Mouse (Mus musculus) heart, embryonic 16.5 days (tissue): ENCODE measurements around the gene Meis1. TPM values are rescaled to one million over a fixed set of nuclear protein-coding genes. Genes with fewer than 3 reads are reported as not detected.

Experiments used
- ATAC-seq: fragments of 200-750 bp; cut with Nextera tagmentation; replicated peaks from 2 replicates; pipeline ENCODE4 v1.8.0; 2017; ENCODE audit warnings: moderate number of reproducible peaks; ENCODE audit not compliant: insufficient read depth, low FRiP score; ENCODE audit errors: extremely low read depth
- H3K27ac ChIP-seq: fragments of 300-500 bp; sonication (generic); 2 replicates; pipeline ENCODE4 v1.5.1; 2014; ENCODE audit warnings: mild to moderate bottlenecking, low read length, control low read depth, moderate library complexity
- H3K27me3 ChIP-seq: fragments of 300-500 bp; sonication (generic); 2 replicates; pipeline ENCODE4 v1.6.1; 2014; ENCODE audit warnings: low read length, mixed read lengths; ENCODE audit not compliant: control insufficient read depth, insufficient read depth
- H3K36me3 ChIP-seq: fragments of 300-500 bp; sonication (generic); 2 replicates; pipeline ENCODE4 v1.6.1; 2014; ENCODE audit not compliant: control insufficient read depth, insufficient read depth
- H3K4me1 ChIP-seq: fragments of 300-500 bp; sonication (generic); 2 replicates; pipeline ENCODE4 v1.6.1; 2014; ENCODE audit warnings: low read length, mixed read lengths; ENCODE audit not compliant: control insufficient read depth, insufficient read depth
- H3K4me2 ChIP-seq: fragments of 300-500 bp; sonication (generic); 2 replicates; pipeline ENCODE4 v1.6.1; 2014; ENCODE audit warnings: low read depth, mild to moderate bottlenecking, control low read depth, low read length
- H3K4me3 ChIP-seq: fragments of 300-500 bp; sonication (generic); 2 replicates; pipeline ENCODE4 v1.5.1; 2014; ENCODE audit warnings: mild to moderate bottlenecking, control low read depth, low read length
- H3K9ac ChIP-seq: fragments of 300-500 bp; sonication (generic); 2 replicates; pipeline ENCODE4 v1.6.1; 2014; ENCODE audit warnings: low read length, control low read depth
- H3K9me3 ChIP-seq: fragments of 300-500 bp; sonication (generic); replicated peaks from 2 replicates; pipeline ENCODE4 v1.6.1; 2016; ENCODE audit warnings: low read length; ENCODE audit not compliant: control insufficient read depth
- WGBS: fragments of 180-500 bp; shearing (Covaris S2); extraction: QIAGEN DNeasy Blood & Tissue Kit; methylation state at CpG from one replicate; pipeline ENCODE4 v1.1.7; 2014; 5-methylcytosine and 5-hydroxymethylcytosine counted together
- polyA plus RNA-seq: library from polyadenylated mRNA; unstranded; fragments of >200 nt; fragmentation: Nextera tagmentation; extraction: Ambion mirVana; gene quantifications from 2 replicates; pipeline ENCODE4 v1.2.1, GENCODE M21; 2015

Gene Meis1
- polyA plus RNA-seq, 1 experiment from 2014 or later: 59.8 TPM

DNA sequence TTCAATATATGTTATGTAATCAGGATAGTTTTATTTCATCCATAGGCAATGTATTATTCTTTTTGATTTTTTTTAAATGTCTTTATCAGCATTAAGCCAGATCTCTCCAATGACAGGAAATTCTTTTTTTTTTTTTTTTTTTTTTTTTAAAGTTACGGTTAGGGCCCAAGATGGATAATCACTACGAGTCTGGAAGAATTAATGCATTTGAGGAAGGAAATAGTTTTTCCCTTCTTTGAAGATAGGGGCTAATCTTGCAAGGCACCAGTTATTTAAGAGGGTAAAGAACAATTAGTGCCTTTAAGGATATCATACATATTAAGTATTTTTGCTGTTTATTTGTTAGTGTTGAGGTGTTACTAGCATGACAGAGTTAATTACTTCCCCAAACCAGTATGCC is 121.5 kb downstream of the Meis1 start:
- H3K4me2 ChIP-seq: no peak overlapping the region
- no peaks in the 10 kb centered on the region for H3K27me3 ChIP-seq
- no peak overlapping the region for H3K27ac ChIP-seq
- H3K9ac ChIP-seq: no peak overlapping the region
- H3K36me3 ChIP-seq: no peaks in the 10 kb centered on the region
- WGBS: 69% methylated on average over 2 of the region's 2 CpGs
- ATAC-seq: no peak
- H3K4me1 ChIP-seq: peaks cover 25% of the 10 kb centered on the region
- H3K9me3 ChIP-seq: no peaks in the 10 kb centered on the region
- no peak overlapping the region for H3K4me3 ChIP-seq

DNA sequence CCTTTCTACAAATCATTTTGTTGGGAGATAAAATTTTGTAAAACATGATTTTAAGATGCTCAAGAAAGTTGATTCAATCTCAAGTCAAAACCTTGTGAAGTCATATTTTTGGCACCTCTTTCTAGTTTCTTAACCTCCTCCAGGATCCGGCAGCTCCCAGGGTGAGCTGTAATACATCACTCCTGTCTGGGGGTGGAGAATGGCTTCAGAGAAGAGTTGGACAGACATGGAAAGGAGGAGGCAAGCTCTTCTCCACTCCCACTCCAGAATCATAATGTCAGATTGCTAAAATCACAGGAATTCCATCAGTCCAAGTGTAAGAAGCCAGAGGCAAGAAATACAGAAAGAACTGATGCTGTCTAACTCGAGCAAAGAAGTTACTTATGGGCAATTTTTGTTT is 126.3 kb downstream of the Meis1 start:
- WGBS: 47% methylated on average over 2 of the region's 2 CpGs
- no peak overlapping the region for H3K9ac ChIP-seq
- H3K36me3 ChIP-seq: no peaks in the 10 kb centered on the region
- no peak for ATAC-seq
- H3K4me2 ChIP-seq: no peak overlapping the region
- no peak overlapping the region for H3K4me3 ChIP-seq
- no peaks in the 10 kb centered on the region for H3K27me3 ChIP-seq
- H3K4me1 ChIP-seq: peaks cover 2% of the 10 kb centered on the region; the same call in 1 of the 2 replicates
- no peak overlapping the region for H3K27ac ChIP-seq
- no peaks in the 10 kb centered on the region for H3K9me3 ChIP-seq

DNA sequence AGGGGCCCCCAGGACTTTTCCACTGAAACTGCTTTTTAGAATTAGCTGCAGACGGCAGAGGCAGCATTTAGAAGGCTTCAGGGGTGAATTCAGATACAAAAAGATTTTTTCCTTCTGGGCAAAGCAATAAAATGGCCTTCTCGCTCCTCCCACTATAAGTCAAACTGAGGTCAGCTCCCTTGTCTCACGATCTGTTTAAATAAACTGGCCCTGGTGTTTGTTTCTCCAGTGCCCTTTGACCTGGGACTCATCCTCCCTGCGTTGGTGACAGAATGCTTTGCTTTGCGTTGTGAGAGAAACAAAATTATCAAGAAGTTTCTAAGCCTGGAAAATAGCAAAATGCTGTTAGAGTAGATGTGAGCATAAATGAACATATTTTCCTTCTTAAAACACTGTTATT is 129.6 kb downstream of the Meis1 start:
- Histone ChIP-seq H3K4me3 (no peak overlapping the region), H3K36me3 (no peaks in the 10 kb centered on the region), H3K27me3 (no peaks in the 10 kb centered on the region), H3K4me2 (no peak overlapping the region), H3K4me1 (peaks cover 10% of the 10 kb centered on the region), H3K9me3 (no peaks in the 10 kb centered on the region), H3K9ac (no peak overlapping the region), H3K27ac (no peak overlapping the region)
- WGBS: 49% methylated on average over 5 of the region's 5 CpGs
- ATAC-seq: no peak

DNA sequence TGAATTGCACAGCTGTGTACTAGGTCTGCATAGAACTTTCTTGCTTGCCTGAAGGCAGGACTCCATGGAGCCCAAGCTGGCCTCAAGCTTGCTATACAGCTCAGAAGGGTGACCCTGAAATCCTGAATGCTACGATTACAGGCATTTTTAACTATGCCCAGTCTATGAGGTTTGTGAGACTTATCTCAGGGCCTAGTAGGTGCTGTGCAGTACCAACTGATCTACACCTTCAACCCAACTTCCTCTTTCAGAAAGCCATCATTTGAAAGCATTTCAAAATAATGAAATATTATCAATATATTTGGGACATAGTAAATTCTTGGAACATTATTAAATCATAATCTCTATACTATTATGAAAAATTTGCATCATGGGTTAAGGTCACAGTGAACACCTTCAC is 130.1 kb downstream of the Meis1 start:
- no peak for ATAC-seq
- Histone ChIP-seq H3K4me2 (no peak overlapping the region), H3K27me3 (no peaks in the 10 kb centered on the region), H3K36me3 (no peaks in the 10 kb centered on the region), H3K4me1 (peaks cover 10% of the 10 kb centered on the region), H3K4me3 (no peak overlapping the region), H3K9ac (no peak overlapping the region), H3K27ac (no peak overlapping the region), H3K9me3 (no peaks in the 10 kb centered on the region)
- WGBS: 64% methylated on average over 1 of the region's 1 CpGs

DNA sequence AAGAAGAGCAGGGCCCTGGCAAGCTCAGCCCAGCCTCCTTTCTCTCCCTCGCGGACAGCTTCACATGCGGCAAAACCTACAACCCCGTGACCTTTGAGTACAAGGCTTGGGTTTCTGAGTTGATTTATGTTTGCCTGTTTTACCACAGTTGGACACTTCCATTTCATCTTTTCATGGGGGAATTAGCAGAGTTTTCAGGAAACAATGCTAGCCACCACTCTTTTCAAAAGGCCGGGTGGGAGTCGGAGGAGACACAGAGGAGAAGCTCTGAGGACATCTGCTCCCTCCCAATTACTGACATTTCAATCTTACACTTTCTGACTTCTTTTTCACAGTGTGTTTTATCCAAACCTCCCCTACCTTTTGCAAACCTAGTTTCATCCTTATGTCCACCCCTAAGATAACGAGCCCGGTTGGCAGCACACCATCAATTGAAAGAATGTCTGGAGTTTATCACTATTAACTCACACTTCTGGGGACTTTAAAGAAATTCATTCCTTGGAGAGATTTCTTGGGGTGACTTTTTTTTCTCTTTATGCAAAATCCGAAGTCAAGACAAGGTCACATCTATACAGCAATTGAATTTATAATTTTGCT is 133.0 kb downstream of the Meis1 start:
- Histone ChIP-seq H3K4me3 (no peak overlapping the region), H3K4me1 (peaks cover 10% of the 10 kb centered on the region), H3K9ac (no peak overlapping the region), H3K36me3 (no peaks in the 10 kb centered on the region; the same call in 1 of the 2 replicates), H3K27me3 (no peaks in the 10 kb centered on the region), H3K9me3 (no peaks in the 10 kb centered on the region), H3K27ac (peak overlapping the region; percentile 39; the same call in 1 of the 2 replicates), H3K4me2 (no peak overlapping the region)
- ATAC-seq: peak; percentile 37; the same call in 1 of the 2 replicates
- WGBS: 36% methylated on average over 9 of the region's 9 CpGs

DNA sequence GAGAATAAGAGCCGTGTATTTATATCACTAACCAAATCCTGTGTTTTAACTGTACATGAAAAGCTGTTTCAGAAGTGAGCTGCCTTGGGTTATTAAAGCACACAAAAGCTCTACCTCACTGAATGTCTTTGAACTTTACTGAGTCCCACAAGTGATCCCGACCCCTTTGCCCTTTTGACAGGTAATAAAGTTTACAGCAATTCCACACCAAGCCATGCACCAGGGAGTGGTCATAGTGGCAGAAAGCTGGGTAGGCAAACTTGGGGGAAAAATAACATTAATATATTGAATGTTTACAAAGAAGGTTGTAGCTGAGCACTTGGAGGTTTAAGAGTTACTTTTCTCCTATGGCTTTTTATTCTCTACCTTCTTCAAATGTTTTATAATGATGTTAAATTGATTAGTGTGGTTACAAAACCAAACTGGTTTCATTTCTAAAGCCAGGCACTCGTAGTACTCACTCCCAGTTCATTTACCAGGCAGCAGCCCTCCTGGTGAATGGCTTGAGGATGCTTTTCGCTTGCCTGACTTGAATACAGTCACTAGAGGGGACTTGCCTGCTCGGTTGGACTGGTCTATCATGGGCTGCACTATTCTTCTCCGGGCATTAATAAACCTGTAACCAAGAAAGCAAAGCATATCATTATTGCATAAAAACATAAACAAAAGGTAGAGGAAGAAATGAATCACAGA is 133.6 kb downstream of the Meis1 start:
- Histone ChIP-seq H3K4me2 (no peak overlapping the region), H3K9me3 (no peaks in the 10 kb centered on the region), H3K9ac (no peak overlapping the region), H3K4me1 (peaks cover 10% of the 10 kb centered on the region), H3K27ac (peak overlapping the region; percentile 39; the same call in 1 of the 2 replicates), H3K36me3 (no peaks in the 10 kb centered on the region; the same call in 1 of the 2 replicates), H3K27me3 (no peaks in the 10 kb centered on the region), H3K4me3 (no peak overlapping the region)
- WGBS: 66% methylated on average over 6 of the region's 6 CpGs
- ATAC-seq: no peak

DNA sequence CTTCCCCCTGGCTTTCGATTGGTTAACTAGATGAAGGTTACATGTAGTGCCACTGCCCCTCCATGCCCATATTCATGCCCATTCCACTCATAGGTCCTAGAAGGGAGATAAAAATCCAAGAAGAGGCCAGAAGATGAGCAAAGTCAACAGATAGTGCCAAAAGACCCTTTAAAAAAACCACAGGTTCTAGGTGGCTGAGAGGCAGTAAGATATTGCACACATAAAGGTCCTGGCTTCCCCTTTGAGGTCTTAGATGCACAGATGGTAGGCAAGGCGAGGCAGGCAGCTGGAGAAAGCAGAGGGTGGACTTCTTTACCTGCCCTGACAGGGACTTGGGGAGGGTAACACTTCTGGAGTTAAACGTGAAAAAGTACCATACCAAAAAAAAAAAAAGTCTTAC is 134.8 kb downstream of the Meis1 start:
- H3K36me3 ChIP-seq: no peaks in the 10 kb centered on the region; the same call in 1 of the 2 replicates
- no peak overlapping the region for H3K4me2 ChIP-seq
- ATAC-seq: no peak
- H3K9ac ChIP-seq: no peak overlapping the region
- H3K4me3 ChIP-seq: no peak overlapping the region
- H3K27me3 ChIP-seq: no peaks in the 10 kb centered on the region
- H3K27ac ChIP-seq: no peak overlapping the region
- WGBS: 66% methylated on average over 3 of the region's 3 CpGs
- peaks cover 10% of the 10 kb centered on the region for H3K4me1 ChIP-seq
- H3K9me3 ChIP-seq: no peaks in the 10 kb centered on the region

DNA sequence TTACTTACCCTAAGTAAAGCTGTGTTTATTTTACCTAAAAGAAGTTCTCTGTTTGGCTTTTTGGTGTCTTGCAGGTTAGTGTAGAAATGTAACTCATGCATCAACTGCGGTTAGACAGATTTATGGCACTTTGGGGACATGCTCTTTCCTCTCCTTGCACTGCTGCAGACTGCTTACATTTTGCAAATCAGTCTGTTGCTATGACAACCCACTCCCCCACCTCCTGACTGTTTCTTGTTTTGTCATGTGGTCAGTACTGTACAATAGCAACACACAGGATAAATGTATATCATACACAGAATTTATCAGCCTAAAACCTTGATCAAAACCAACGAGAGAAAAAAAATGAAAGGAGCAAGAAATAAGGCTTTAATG is 135.3 kb downstream of the Meis1 start:
- H3K27me3 ChIP-seq: no peaks in the 10 kb centered on the region
- no peaks in the 10 kb centered on the region; the same call in 1 of the 2 replicates for H3K36me3 ChIP-seq
- no peak overlapping the region for H3K27ac ChIP-seq
- no peak overlapping the region for H3K4me2 ChIP-seq
- no peak overlapping the region for H3K4me3 ChIP-seq
- no peak overlapping the region for H3K9ac ChIP-seq
- ATAC-seq: no peak
- WGBS: 62% methylated on average over 2 of the region's 2 CpGs
- peaks cover 8% of the 10 kb centered on the region for H3K4me1 ChIP-seq
- no peaks in the 10 kb centered on the region for H3K9me3 ChIP-seq

DNA sequence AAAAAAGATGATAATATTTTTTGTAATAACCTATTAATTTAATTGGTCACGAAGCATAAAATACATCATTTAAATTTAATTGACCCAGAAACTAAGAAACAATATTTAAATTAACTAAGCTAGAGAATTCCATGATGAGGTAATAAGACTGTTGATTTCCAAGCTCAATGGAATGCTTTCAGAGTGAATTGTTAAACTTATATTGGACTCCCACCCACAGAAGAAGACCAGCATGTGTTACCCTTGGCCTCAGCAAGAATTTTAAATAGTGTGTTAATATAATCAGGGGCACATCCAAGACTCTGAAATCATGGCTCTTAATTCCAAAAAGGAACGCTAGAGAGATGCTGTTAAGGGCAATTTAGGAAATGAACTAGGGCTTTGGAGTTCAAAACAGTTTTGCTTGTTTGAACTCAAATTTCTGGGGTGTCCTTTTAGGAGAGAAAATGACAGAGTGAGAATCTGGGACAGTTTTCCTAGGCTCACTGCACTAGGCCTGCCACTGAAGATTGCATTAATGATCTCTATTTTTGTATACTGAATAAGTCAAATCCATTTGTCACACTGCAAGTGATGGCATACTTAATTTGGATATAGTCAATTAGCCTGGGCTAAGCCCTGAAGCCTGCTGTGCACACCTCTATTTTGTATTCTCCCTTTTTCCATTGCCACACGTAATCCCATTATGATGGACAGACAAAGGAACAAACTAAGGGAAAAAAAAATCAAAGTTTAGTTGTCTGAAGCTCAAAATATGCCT is 135.9 kb downstream of the Meis1 start:
- no peak overlapping the region for H3K9ac ChIP-seq
- H3K36me3 ChIP-seq: no peaks in the 10 kb centered on the region; the same call in 1 of the 2 replicates
- no peak overlapping the region for H3K4me3 ChIP-seq
- no peaks in the 10 kb centered on the region for H3K27me3 ChIP-seq
- peaks cover 8% of the 10 kb centered on the region for H3K4me1 ChIP-seq
- WGBS: 83% methylated on average over 3 of the region's 3 CpGs
- H3K9me3 ChIP-seq: no peaks in the 10 kb centered on the region
- no peak overlapping the region for H3K4me2 ChIP-seq
- ATAC-seq: no peak
- H3K27ac ChIP-seq: no peak overlapping the region
